Mouse (Mus musculus) c-Kit-positive CD71-positive TER-119-negative erythroid progenitor cells, embryonic 14.5 days (primary cell): Measurements from ENCODE around the gene Ccdc130.

Experiments
- DNase-seq: peaks from one replicate; pipeline ENCODE4 v3.0.0-alpha.2; 2013; ENCODE audit warnings: low read depth

The Ccdc130 gene

GRCm38 (mm10) chr8:84237542-84238229, 32.5 kb downstream of the Ccdc130 start:
- DNase-seq: no peak

GRCm38 (mm10) chr8:84236998-84237473, 33.1 kb downstream of the Ccdc130 start, which contains the start of gene Zswim4:
Zswim4 (minus strand) TSS chr8:84237055.
- DNase-seq: peak; percentile 99

- DNase-seq: no peak
Measured at GRCm38 (mm10) chr8:84236410-84236997, 33.7 kb downstream of the Ccdc130 start.

DNA sequence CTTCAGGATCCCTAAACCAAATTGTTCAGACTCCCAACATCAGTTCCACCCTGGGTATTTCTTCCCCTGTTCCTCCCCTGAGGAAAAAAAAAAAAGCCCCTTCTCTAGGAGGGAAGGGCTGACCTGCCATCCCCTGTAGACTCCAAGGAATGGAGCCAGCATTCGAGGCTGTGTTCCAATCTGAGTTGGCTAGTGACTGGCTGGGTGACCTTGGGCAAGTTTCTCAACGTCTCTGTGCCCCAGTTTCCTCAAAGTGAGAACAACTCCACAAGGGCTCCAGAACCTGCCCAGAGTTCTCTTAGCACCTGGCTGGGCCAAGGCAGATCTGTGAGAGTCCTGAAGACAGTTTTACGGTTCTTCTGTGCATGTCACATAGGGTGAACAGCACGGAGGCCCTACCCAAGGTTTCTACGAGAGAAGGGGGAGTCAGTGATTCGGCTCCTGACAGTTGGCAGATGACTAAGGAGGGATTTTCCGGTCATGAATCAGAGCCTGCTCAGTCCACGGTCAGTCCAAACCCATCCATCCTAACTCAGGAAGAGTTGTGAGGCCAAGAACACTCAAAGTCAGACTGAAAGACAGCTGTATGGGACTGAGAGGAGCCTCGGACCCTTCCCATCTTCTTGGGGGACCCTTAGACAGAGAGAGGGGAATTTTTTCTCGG, 34.3 kb downstream of the Ccdc130 start:
- no peak for DNase-seq

DNA sequence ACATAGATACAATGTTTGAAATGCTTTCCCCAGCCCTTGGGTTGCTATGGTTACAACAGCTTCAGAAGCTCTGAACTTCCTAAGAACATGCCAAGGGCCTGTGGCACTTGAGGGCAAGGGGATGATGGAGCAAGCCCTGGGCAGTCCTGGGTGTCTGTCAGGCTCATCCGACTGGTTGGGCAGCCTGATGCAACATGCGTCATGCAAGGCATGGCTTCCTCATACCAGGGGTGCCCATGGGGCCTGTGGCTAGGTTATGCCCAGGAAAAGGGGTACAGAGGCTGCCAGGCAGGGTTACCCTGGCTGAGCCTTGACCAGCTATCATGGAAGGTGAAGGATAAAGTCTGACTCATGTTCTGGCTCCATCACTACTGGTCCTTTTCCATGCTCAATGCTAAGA, 37.1 kb downstream of the Ccdc130 start:
- no peak for DNase-seq

DNA sequence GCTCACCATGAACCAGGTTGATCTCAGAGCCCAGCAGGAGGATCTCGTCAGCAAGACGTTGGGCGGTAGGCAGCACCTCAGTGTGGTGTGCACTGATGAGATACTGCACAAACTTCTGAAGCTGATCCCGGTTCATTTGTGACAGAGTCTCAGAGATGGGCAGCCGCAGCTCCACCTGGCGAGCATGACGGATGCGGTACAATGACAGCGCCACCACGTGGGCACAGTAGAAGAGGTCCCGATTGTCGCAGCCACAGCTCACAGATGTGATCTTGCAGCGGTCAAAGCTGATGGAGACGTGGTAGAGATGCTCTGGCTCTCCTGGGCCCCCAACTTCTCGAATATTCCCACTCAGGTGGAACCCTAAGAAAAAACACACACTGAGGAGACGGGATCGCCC, 39.4 kb downstream of the Ccdc130 start:
- DNase-seq: no peak

GRCm38 (mm10) chr8:84223322-84224029, 46.7 kb downstream of the Ccdc130 start:
- DNase-seq: no peak

DNA sequence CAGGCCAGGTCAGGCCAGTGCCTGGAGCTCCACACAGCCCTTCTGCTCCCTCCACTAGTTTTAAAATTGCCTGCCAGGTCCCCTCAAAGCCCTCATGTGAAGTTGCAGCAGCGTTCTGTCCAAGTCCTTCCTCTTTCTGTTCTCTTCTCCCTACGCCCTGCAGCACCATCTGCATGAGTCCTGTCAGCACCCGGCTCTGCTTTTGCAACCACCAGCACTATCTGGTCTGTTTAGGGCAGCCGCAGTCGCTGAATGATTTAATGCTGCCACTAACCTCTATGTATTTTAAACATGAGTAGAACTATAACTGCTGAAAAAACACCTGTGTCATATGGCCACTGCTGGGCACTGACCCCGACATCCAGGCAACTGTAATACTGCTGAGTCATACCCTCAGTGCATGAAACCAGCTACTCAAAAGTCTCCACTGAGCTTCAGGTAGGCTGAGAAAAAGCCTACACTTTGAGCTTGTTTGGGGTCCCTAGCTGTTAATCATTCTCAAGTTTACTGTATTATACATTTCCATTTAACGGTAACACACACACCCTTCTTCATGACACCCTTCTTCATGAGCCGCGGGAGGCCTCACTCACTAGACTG, 47.5 kb downstream of the Ccdc130 start:
- no peak for DNase-seq

GRCm38 (mm10) chr8:84220105-84220504, 50.1 kb downstream of the Ccdc130 start:
- DNase-seq: no peak

DNA sequence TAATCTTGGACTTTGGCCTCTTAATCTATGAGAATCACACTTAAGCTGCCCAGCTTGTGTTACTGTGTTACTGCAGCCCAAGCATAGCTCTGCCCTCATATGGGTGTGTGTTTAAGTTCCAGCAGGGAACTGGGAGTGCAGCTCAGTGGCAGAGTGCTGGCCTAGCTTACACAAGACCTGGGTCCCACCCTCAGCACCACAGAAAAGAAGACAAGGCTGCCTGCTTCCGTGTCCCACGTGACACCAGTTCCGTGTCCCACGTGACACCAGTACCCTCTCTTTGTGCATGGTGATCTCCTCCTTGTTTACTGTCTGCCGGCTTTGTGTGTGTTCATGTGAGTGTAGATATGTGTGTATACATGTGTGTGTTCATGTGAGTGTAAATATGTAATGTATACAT, 52.0 kb downstream of the Ccdc130 start:
- no peak for DNase-seq

- DNase-seq: no peak
Measured at GRCm38 (mm10) chr8:84217206-84217605, 53.0 kb downstream of the Ccdc130 start.

GRCm38 (mm10) chr8:84213277-84213676, 56.9 kb downstream of the Ccdc130 start:
- no peak for DNase-seq

GRCm38 (mm10) chr8:84211881-84212563, 58.2 kb downstream of the Ccdc130 start:
- no peak for DNase-seq

- no peak for DNase-seq
Measured at GRCm38 (mm10) chr8:84211202-84211601, 59.0 kb downstream of the Ccdc130 start.

DNA sequence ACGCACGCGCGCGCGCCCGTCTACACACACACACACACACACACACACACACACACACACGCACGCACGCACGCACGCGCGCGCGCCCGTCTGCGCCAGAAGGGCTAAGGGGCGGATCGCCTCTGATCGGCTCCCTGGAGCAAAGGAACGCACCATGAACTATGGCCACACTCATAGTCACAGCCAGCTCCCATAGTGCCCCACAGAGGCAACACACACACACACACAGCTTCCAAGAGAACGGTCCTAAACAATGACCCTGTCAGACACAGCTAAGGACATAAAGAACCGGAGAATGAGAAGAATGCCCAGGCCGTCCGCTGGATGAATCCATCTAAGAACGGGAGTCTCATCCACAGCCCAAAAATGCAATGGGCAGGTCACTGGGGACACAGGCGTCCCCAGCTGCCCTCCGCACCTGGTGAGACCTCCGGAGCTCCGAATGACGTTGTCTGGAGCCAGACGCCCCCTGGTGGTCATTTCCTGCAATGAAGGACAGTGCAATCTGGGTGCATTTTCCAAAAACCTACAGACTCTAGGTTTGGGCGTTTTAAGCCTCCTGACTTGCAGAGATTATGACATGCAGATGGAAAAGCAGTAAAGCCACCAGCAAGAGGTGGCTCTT, 59.9 kb downstream of the Ccdc130 start:
- no peak for DNase-seq

DNA sequence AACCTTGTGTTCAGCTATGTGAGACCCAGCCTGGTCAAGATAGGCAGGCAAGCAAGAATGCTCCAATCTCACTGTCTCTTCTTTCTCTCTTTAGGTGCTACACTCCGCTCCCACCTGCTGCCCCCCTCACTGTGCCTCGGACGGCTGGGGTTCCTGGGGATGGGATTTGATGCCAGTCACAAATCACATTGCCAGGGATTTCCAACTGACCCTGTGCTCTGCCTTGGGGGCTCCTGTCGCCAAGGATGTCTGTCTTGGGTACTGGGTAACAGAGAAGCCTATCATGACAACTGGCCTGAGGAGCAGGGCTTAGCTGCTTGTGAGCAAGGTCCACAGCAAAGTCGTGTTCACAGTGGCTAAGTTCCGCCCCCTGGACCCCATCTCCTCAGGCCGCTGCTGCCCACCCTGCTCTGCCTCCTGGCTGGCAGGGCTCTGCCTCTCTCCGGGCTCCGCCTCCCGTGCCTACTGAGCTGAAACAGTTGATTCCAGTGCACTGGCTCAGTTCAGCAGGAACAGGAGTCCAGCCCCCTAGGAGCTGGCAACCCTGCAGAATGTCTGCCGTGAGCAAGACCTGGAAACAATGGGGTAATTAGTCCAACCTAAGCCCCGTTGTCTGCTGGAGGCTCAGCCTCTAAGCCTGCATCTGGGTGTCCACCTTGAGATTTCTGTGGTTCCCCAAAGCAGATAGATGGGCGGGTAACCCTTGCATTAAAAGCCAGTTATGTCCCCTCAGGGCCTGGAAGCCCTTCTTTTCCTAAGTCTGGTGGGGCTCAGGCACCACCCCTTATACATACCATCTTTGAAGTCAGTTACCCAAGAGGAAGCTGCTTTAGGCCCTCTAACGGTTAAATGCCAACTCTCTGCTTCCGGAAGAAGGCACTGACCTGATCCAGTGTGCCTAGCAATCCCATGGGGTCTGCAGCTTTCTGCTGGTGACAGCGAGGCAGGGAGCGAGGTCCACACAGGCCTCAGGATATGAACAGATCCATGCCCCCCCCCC, 61.5 kb downstream of the Ccdc130 start:
- no peak for DNase-seq

GRCm38 (mm10) chr8:84207811-84208210, 62.4 kb downstream of the Ccdc130 start:
- no peak for DNase-seq
